Mouse (Mus musculus) testis, adult 2 months (tissue): ENCODE measurements around the gene Prss47.

Experiments used
- CTCF ChIP-seq: fragments of 200-500 bp; IDR thresholded peaks from 2 replicates; pipeline ENCODE4 v1.5.1; 2012; ENCODE audit warnings: low read depth, mild to moderate bottlenecking, inconsistent platforms, low read length, moderate library complexity; ENCODE audit not compliant: control insufficient read depth, insufficient read depth, insufficient replicate concordance
- POLR2A ChIP-seq: fragments of 200-500 bp; IDR thresholded peaks from 2 replicates; pipeline ENCODE4 v1.6.1; 2012; ENCODE audit warnings: low read depth, mild to moderate bottlenecking, inconsistent platforms, low read length, moderate library complexity; ENCODE audit not compliant: control insufficient read depth

DNA sequence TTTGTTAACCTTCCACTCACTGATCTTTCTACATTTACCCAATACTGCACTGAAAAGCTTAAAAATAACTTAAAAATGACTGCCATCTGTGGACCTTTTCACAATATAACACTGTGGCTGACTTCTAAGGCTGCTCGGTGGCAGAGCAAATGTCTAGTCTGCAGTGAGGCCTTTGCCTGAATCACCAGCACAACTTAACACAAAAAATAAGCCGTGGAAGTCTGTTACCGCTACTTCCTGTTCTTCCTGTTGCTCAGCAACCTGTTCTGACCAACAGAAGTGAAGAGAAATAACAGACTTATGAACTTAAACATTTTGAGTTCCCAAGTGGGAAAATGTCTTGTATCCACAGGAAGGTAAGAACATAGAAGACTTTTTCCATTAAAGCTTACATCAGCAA is 48.7 kb upstream of the Prss47 start:
- TF ChIP-seq CTCF (no peak), POLR2A (no peak)
